8 mouse cellular contexts compared by ENCODE assay signal in the genomic region with DNA sequence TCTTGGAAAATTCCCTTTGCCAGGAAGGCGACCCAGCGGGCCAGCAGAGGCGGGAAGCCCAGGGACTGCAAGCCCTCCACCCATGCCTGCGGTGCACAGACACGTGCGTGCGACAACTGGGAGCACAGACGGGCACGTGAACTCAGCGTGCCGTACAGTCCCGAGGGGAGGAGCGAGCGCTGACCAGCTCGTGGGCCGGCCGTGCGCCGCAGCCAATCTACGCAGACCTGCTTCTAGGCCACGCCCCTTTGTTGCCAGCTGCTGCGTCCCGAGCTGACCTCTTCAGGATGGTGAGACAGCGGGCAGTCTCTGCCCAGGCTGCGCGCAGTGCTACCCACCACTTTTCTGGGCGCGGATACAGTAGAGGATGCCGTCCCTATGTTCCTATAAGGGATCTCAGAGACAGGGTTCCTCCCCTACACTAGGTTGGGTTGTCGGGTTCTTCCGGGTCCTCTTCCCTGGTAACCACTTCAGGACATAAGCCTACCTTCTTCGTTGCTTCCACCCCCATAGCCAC. TPM values are rescaled to one million over a fixed set of nuclear protein-coding genes. Genes with fewer than 3 reads are reported as not detected.
A peak's percentile ranks its signal among the peaks of the same experiment; 100 is the strongest.
DNase-seq lines count a peak whose midpoint lies in the region; ATAC-seq and TF ChIP-seq lines count a peak whose summit lies in the region.

No protein-coding gene starts in this region.

- peak overlapping the region; percentile 78 for H3K9ac ChIP-seq in heart, embryonic 13.5 days
- peak overlapping the region; percentile 56 for H3K9ac ChIP-seq in kidney, postnatal 0 days (ENCODE audit: low read depth, low read length)
- peak overlapping the region; percentile 71 for H3K9ac ChIP-seq in liver, adult 2 months (ENCODE audit: low read depth, low read length)

- H3K27me3 ChIP-seq in heart, embryonic 13.5 days (replicated peaks), result no peaks in the 10 kb centered on the region
- H3K27me3 ChIP-seq in kidney, postnatal 0 days (ENCODE audit: insufficient read depth, low read length), result no peaks in the 10 kb centered on the region
- H3K27me3 ChIP-seq in liver, adult 2 months (ENCODE audit: control insufficient read depth, insufficient read depth, low read length), result no peaks in the 10 kb centered on the region

- H3K27ac ChIP-seq in heart, embryonic 13.5 days (replicated peaks), result 0 out of 2 replicates have a peak overlapping the region, but pooled peaks have one; percentile 37
- peak overlapping the region; percentile 60 for H3K27ac ChIP-seq in kidney, postnatal 0 days
- H3K27ac ChIP-seq in liver, adult 2 months (replicated peaks; ENCODE audit: insufficient read depth, low read depth, low read length), result peak overlapping the region; percentile 97

- TF ChIP-seq POLR2A in liver, adult 2 months (IDR thresholded peaks at IDR 0.05; ENCODE audit: extremely low read depth, insufficient read depth, low read length), result peak; percentile 86

- H3K79me2 ChIP-seq in liver, adult 2 months (ENCODE audit: control insufficient read depth, insufficient read depth, low read length), result no peaks in the 10 kb centered on the region

- H3K4me1 ChIP-seq in heart, embryonic 13.5 days, result peaks cover 9% of the 10 kb centered on the region
- H3K4me1 ChIP-seq in kidney, postnatal 0 days (replicated peaks; ENCODE audit: insufficient read depth, low read length), result 0 out of 2 replicates have a peak, but pooled peaks cover 3% of the 10 kb centered on the region
- peaks cover 8% of the 10 kb centered on the region for H3K4me1 ChIP-seq in liver, adult 2 months (ENCODE audit: control insufficient read depth, insufficient read depth, low read length)

- H3K4me2 ChIP-seq in heart, embryonic 13.5 days, result peak overlapping the region; percentile 89
- H3K4me2 ChIP-seq in kidney, postnatal 0 days (ENCODE audit: low read length), result peak overlapping the region; percentile 76

- 1% methylated on average over 32 of the region's 32 CpGs for WGBS in heart, embryonic 13.5 days
- under 1% methylated on average over 32 of the region's 32 CpGs for WGBS in kidney, postnatal 0 days
- WGBS in liver, adult 2 months, result under 1% methylated on average over 32 of the region's 32 CpGs

- ATAC-seq in heart, embryonic 13.5 days (ENCODE audit: extremely low read depth, insufficient number of reproducible peaks, low FRiP score, low TSS enrichment), result peak; percentile 92
- peak; percentile 99 for ATAC-seq in kidney, postnatal 0 days (replicated peaks; ENCODE audit: low FRiP score, low read depth)
- ATAC-seq in monocyte, adult 5-6 weeks (replicated peaks; ENCODE audit: insufficient number of reproducible peaks, low FRiP score, low TSS enrichment, poor library complexity, severe bottlenecking), result peak; percentile 98

- peak; percentile 73 for DNase-seq in CD4-positive, CD25-positive, alpha-beta regulatory T cell, adult 2 months (ENCODE audit: low read depth, low spot score)
- peak; percentile 17 for DNase-seq in c-Kit-negative CD71-positive TER-119-positive erythroid progenitor cells, embryonic 14.5 days (ENCODE audit: low read depth, low spot score)
- peak; percentile 85 for DNase-seq in fibroblast of lung, adult 2 months (ENCODE audit: low read depth)
- peak; percentile 98 for DNase-seq in kidney, postnatal 0 days (ENCODE audit: low spot score)
- DNase-seq in liver, adult 2 months (ENCODE audit: extremely low read depth, low read depth, low spot score), result peak; percentile 93
- DNase-seq in spleen, postnatal 36 days (ENCODE audit: low spot score in 2 of 2), result peak; percentile 90 to 92

- no peaks in the 10 kb centered on the region for H3K36me3 ChIP-seq in heart, embryonic 13.5 days
- H3K36me3 ChIP-seq in kidney, postnatal 0 days (ENCODE audit: insufficient read depth, low read length), result no peaks in the 10 kb centered on the region
- no peaks in the 10 kb centered on the region for H3K36me3 ChIP-seq in liver, adult 2 months (ENCODE audit: control insufficient read depth, insufficient read depth, low read length)

- TF ChIP-seq CTCF in kidney, postnatal 0 days (IDR thresholded peaks at IDR 0.05; ENCODE audit: low read depth), result no peak
- TF ChIP-seq CTCF in liver, adult 2 months (IDR thresholded peaks at IDR 0.05; ENCODE audit: low read depth, low read length), result no peak

- peak overlapping the region; percentile 56 for H3K4me3 ChIP-seq in heart, embryonic 13.5 days
- H3K4me3 ChIP-seq in kidney, postnatal 0 days (replicated peaks; ENCODE audit: low read depth, low read length), result peak overlapping the region; percentile 37
- H3K4me3 ChIP-seq in liver, adult 2 months (ENCODE audit: insufficient read depth, low read depth, low read length), result peak overlapping the region; percentile 54

- H3K9me3 ChIP-seq in heart, embryonic 13.5 days, result no peaks in the 10 kb centered on the region
- no peaks in the 10 kb centered on the region for H3K9me3 ChIP-seq in kidney, postnatal 0 days (replicated peaks; ENCODE audit: low read length)

RNA-seq across cellular contexts. Expression of gene Pfkfb3, which starts 18.4 kb away (rescaled TPM):
- polyA plus RNA-seq in heart, embryonic 13.5 days (2015; fragmentation: Nextera tagmentation; extraction: Ambion mirVana), result 12.8 and 14.8 TPM in 2 replicates
- polyA plus RNA-seq in kidney, postnatal 0 days (2015; fragmentation: Nextera tagmentation; extraction: Ambion mirVana), result 9.4 and 10.9 TPM in 2 replicates
- total RNA-seq in liver, adult 2 months (2014; rRNA removed), result 6.3 and 10.2 TPM in 2 replicates
- polyA plus RNA-seq in liver, adult 2 months (2012; rRNA removed), result 2.3 and 5.1 TPM in 2 replicates
- 32.5 to 53.2 TPM (median 36.8 TPM) in 3 replicates for total RNA-seq in monocyte, adult 5-6 weeks (2017)

Comparison
In these comparisons a context has a peak if more than half of its experiments do, and no peak if none do; other contexts are left out.
1. Peak in every context shown above with its lines: DNase-seq, ATAC-seq, H3K4me3 ChIP-seq and H3K27ac ChIP-seq.
2. DNase-seq: peak in every context shown above with its lines; median percentile 98 in kidney, postnatal 0 days; 93 in liver, adult 2 months; 91 in spleen, postnatal 36 days; 85 in fibroblast of lung, adult 2 months; 73 in CD4-positive, CD25-positive, alpha-beta regulatory T cell, adult 2 months; 17 in c-Kit-negative CD71-positive TER-119-positive erythroid progenitor cells, embryonic 14.5 days.
3. H3K27ac ChIP-seq: peak in every context shown above with its lines; median percentile 97 in liver, adult 2 months; 60 in kidney, postnatal 0 days; 37 in heart, embryonic 13.5 days.